Mouse (Mus musculus): Measurements from ENCODE around the gene Wnt9b. TPM values are rescaled to one million over a fixed set of nuclear protein-coding genes. Genes with fewer than 3 reads are reported as not detected.

The Wnt9b gene
- total RNA-seq, 2 experiments from 2014 or later, result not detected

DNA sequence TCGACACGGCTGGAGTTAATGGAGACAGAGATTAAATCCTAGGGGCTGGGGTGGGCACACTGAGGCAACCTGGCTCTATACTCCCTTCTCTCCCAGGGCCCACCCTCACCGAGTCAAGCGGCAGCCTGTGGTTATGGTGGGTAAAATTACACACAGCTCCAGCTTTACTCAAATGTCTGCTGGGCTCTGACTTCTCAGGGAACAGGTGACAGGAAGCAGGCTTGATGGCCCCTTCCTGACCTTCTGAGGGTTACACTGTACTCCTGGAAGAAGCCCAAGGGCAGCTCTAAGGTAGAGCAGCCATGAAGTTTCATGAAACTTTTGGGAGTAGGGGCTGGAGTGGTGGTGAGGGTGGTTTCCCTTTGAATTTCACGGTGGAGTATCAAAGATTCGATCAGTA, 62.9 kb downstream of the Wnt9b start:
- no peak for ATAC-seq (ENCODE audit: poor library complexity, severe bottlenecking)

DNA sequence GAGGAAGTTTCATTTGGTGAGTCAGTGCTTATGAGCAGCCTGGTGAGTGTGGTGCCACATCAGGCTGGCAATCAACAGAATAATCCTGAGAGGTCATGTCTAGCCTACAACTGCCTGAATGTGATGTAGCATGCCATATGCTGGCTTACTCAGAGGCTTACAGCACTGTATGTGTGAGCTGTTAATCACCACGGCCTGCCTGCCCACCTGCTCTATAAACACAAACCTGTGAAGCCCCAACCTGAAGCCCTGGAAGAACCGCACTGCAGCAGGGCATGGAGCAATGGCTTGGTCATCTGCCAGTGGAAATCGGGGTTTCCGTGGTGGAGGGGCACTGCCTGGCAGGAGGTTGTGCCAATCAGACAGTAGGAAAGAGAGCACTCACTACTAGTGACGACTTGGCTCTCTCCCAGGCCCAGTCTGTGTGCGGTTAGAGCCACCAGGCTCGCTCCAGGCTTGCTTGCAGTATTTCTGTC, 64.3 kb downstream of the Wnt9b start:
- ATAC-seq (ENCODE audit: poor library complexity, severe bottlenecking), result peak; percentile 58

DNA sequence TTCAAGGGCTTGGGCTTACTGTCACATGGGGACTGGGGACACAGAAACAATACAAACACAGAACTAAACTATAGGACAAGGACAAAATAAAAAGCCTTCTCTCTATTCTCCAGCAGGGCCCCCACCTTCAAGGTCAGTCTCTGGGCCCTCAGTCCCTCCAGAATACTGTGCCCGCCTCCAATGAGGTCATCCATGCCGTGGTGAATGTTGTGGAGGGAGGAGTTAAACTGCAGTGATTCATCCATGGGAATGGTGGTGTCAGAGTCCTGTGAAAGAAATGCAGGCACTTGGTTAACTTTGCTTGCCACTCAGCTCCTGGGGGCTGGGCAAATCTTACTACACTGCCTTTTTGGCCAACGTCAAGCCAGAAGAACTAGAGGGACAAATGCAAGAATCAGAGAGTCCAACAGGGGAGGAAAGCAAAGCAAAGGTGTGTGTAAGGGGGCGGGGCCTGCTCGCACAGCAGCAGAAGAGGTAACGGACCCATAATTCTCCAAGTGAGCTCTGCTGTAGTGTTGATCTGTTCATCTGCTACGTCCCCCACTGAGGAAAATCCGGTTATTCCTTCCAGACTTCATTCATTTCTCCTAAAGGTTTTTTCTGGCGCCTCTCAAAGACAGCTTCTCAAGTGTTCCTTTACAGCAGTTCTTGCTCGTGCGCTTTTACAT, 65.8 kb downstream of the Wnt9b start:
- no peak for ATAC-seq (ENCODE audit: poor library complexity, severe bottlenecking)

Other genes starting within 250 kb of the Wnt9b start
- not detected in 2 replicates for gene Lrrc37a, start 245.2 kb downstream of the Wnt9b start, total RNA-seq (2015)
- not detected in 2 replicates for gene Lrrc37a, start 245.2 kb downstream of the Wnt9b start, total RNA-seq (2017)
- not detected in 2 replicates for gene Gm884, start 128.7 kb downstream of the Wnt9b start, total RNA-seq (2015)
- gene Gm884, start 128.7 kb downstream of the Wnt9b start, total RNA-seq (2017), result not detected in 2 replicates
- not detected in 2 replicates for gene Lyzl6, start 110.9 kb downstream of the Wnt9b start, total RNA-seq (2015)
- not detected in 2 replicates for gene Lyzl6, start 110.9 kb downstream of the Wnt9b start, total RNA-seq (2017)
- not detected in 2 replicates for gene Rprml, start 100.3 kb downstream of the Wnt9b start, total RNA-seq (2015)
- gene Rprml, start 100.3 kb downstream of the Wnt9b start, total RNA-seq (2017), result not detected in 2 replicates
- 45.8 and 46.8 TPM in 2 replicates for gene Gosr2, start 51.9 kb downstream of the Wnt9b start, total RNA-seq (2015)
- 45.5 and 51.8 TPM in 2 replicates for gene Gosr2, start 51.9 kb downstream of the Wnt9b start, total RNA-seq (2017)
- not detected in 2 replicates for gene Wnt3, start 24.3 kb upstream of the Wnt9b start, total RNA-seq (2015)
- gene Wnt3, start 24.3 kb upstream of the Wnt9b start, total RNA-seq (2017), result not detected in 2 replicates
- gene Nsf, start 204.2 kb upstream of the Wnt9b start, total RNA-seq (2015), result 44.8 and 50.0 TPM in 2 replicates
- gene Nsf, start 204.2 kb upstream of the Wnt9b start, total RNA-seq (2017), result 49.3 and 51.1 TPM in 2 replicates
- 37.6 and 41.1 TPM in 2 replicates for gene Arf2, start 216.9 kb upstream of the Wnt9b start, total RNA-seq (2015)
- 52.2 and 55.1 TPM in 2 replicates for gene Arf2, start 216.9 kb upstream of the Wnt9b start, total RNA-seq (2017)

All from megakaryocyte, adult 5-6 weeks (primary cell).